Mouse (Mus musculus) olfactory bulb, adult 2 months (tissue): ENCODE measurements around the gene Syt1.

Experiments
- CTCF ChIP-seq: fragments of 200-500 bp; IDR thresholded peaks from 2 replicates; pipeline ENCODE4 v1.5.1; 2012; ENCODE audit warnings: low read depth, mild to moderate bottlenecking, low read length, moderate library complexity; ENCODE audit not compliant: insufficient read depth
- POLR2A ChIP-seq: fragments of 200-500 bp; IDR thresholded peaks from 2 replicates; pipeline ENCODE4 v1.6.1; 2012; ENCODE audit warnings: mild to moderate bottlenecking, low read depth, low read length, moderate library complexity; ENCODE audit not compliant: insufficient read depth

GRCm38 (mm10) chr10:108870586-108870985, 140.2 kb downstream of the Syt1 start:
- TF ChIP-seq POLR2A, result no peak
- no peak for TF ChIP-seq CTCF
